Mouse (Mus musculus): ENCODE results near the gene Tbcb. TPM values are rescaled to one million over a fixed set of nuclear protein-coding genes. Genes with fewer than 3 reads are reported as not detected.
A peak's percentile ranks its signal among the peaks of the same experiment; 100 is the strongest.

Tbcb gene
- polyA plus RNA-seq (2015; fragmentation: Nextera tagmentation; extraction: Ambion mirVana) = 34.4 and 37.8 TPM in 2 replicates

- Histone ChIP-seq H3K4me3 (ENCODE audit: low read depth, low read length) (peak within 1 kb of the TSS; percentile 83), H3K9ac (ENCODE audit: low read depth, low read length) (peak within 1 kb of the TSS; percentile 78), H3K27ac (ENCODE audit: low read length) (peak within 1 kb of the TSS; percentile 94), H3K4me1 (ENCODE audit: control insufficient read depth, low read depth, low read length) (peaks cover 16% of the 10 kb centered on the region), H3K4me2 (ENCODE audit: low read depth, low read length) (peak within 1 kb of the TSS; percentile 84), H3K36me3 (ENCODE audit: control insufficient read depth, insufficient read depth) (no peaks in the 10 kb centered on the region), H3K9me3 (replicated peaks; ENCODE audit: control insufficient read depth, low read length) (no peaks in the 10 kb centered on the region), H3K27me3 (ENCODE audit: control insufficient read depth, insufficient read depth, low read depth, low read length) (no peaks in the 10 kb centered on the region)
- peak; percentile 97 for ATAC-seq (ENCODE audit: low read depth)
- WGBS (ENCODE audit: insufficient replicate concordance) = 0% methylated on average over 67 of the region's 67 CpGs
Measured at GRCm38 (mm10) chr7:30231669-30232454, at the start of gene Tbcb, which contains the start of gene Polr2i. Tbcb (minus strand) TSS chr7:30232272. Polr2i (plus strand) TSS chr7:30231948.

GRCm38 (mm10) chr7:30281522-30281921 lies 49.5 kb upstream of the Tbcb start:
- Histone ChIP-seq H3K4me3 (ENCODE audit: low read depth, low read length) (no peak overlapping the region), H3K27me3 (ENCODE audit: control insufficient read depth, insufficient read depth, low read depth, low read length) (no peaks in the 10 kb centered on the region), H3K36me3 (ENCODE audit: control insufficient read depth, insufficient read depth) (no peaks in the 10 kb centered on the region), H3K4me1 (ENCODE audit: control insufficient read depth, low read depth, low read length) (peaks cover 22% of the 10 kb centered on the region), H3K4me2 (ENCODE audit: low read depth, low read length) (peak overlapping the region; percentile 94), H3K27ac (ENCODE audit: low read length) (no peak overlapping the region), H3K9me3 (replicated peaks; ENCODE audit: control insufficient read depth, low read length) (no peaks in the 10 kb centered on the region), H3K9ac (ENCODE audit: low read depth, low read length) (no peak overlapping the region)
- 64% methylated on average over 4 of the region's 4 CpGs for WGBS (ENCODE audit: insufficient replicate concordance)
- no peak for ATAC-seq (ENCODE audit: low read depth)

GRCm38 (mm10) chr7:30280670-30281138 lies 48.6 kb upstream of the Tbcb start:
- H3K9ac ChIP-seq (ENCODE audit: low read depth, low read length) = peak overlapping the region; percentile 55
- H3K4me2 ChIP-seq (ENCODE audit: low read depth, low read length) = peak overlapping the region; percentile 94
- no peaks in the 10 kb centered on the region for H3K27me3 ChIP-seq (ENCODE audit: control insufficient read depth, insufficient read depth, low read depth, low read length)
- H3K4me1 ChIP-seq (ENCODE audit: control insufficient read depth, low read depth, low read length) = peaks cover 22% of the 10 kb centered on the region
- ATAC-seq (ENCODE audit: low read depth) = peak; percentile 54
- peak overlapping the region; percentile 90 for H3K4me3 ChIP-seq (ENCODE audit: low read depth, low read length)
- H3K27ac ChIP-seq (ENCODE audit: low read length) = peak overlapping the region; percentile 97
- no peaks in the 10 kb centered on the region for H3K9me3 ChIP-seq (replicated peaks; ENCODE audit: control insufficient read depth, low read length)
- no peaks in the 10 kb centered on the region for H3K36me3 ChIP-seq (ENCODE audit: control insufficient read depth, insufficient read depth)
- under 1% methylated on average over 20 of the region's 20 CpGs for WGBS (ENCODE audit: insufficient replicate concordance)

- Histone ChIP-seq H3K27me3 (ENCODE audit: control insufficient read depth, insufficient read depth, low read depth, low read length) (no peaks in the 10 kb centered on the region), H3K9ac (ENCODE audit: low read depth, low read length) (peak within 1 kb of the TSS; percentile 81), H3K36me3 (ENCODE audit: control insufficient read depth, insufficient read depth) (no peaks in the 10 kb centered on the region), H3K4me1 (ENCODE audit: control insufficient read depth, low read depth, low read length) (peaks cover 22% of the 10 kb centered on the region), H3K27ac (ENCODE audit: low read length) (peak within 1 kb of the TSS; percentile 97), H3K4me3 (ENCODE audit: low read depth, low read length) (peak within 1 kb of the TSS; percentile 90), H3K4me2 (ENCODE audit: low read depth, low read length) (peak within 1 kb of the TSS; percentile 94), H3K9me3 (replicated peaks; ENCODE audit: control insufficient read depth, low read length) (no peaks in the 10 kb centered on the region)
- under 1% methylated on average over 47 of the region's 49 CpGs for WGBS (ENCODE audit: insufficient replicate concordance)
- peak; percentile 92 for ATAC-seq (ENCODE audit: low read depth)
Measured at GRCm38 (mm10) chr7:30279951-30280669, 48.0 kb upstream of the Tbcb start, which contains the start of the genes Thap8 and Wdr62. Thap8 (plus strand) TSS chr7:30280094. Wdr62 (minus strand) TSS chr7:30280419.

GRCm38 (mm10) chr7:30279536-30279935 lies 47.5 kb upstream of the Tbcb start:
- peak; percentile 28 for ATAC-seq (ENCODE audit: low read depth)
- H3K27ac ChIP-seq (ENCODE audit: low read length) = peak overlapping the region; percentile 97
- peak overlapping the region; percentile 94 for H3K4me2 ChIP-seq (ENCODE audit: low read depth, low read length)
- peak overlapping the region; percentile 81 for H3K9ac ChIP-seq (ENCODE audit: low read depth, low read length)
- peaks cover 22% of the 10 kb centered on the region for H3K4me1 ChIP-seq (ENCODE audit: control insufficient read depth, low read depth, low read length)
- peak overlapping the region; percentile 90 for H3K4me3 ChIP-seq (ENCODE audit: low read depth, low read length)
- H3K9me3 ChIP-seq (replicated peaks; ENCODE audit: control insufficient read depth, low read length) = no peaks in the 10 kb centered on the region
- H3K36me3 ChIP-seq (ENCODE audit: control insufficient read depth, insufficient read depth) = no peaks in the 10 kb centered on the region
- WGBS (ENCODE audit: insufficient replicate concordance) = 0% methylated on average over 6 of the region's 6 CpGs
- no peaks in the 10 kb centered on the region for H3K27me3 ChIP-seq (ENCODE audit: control insufficient read depth, insufficient read depth, low read depth, low read length)

DNA sequence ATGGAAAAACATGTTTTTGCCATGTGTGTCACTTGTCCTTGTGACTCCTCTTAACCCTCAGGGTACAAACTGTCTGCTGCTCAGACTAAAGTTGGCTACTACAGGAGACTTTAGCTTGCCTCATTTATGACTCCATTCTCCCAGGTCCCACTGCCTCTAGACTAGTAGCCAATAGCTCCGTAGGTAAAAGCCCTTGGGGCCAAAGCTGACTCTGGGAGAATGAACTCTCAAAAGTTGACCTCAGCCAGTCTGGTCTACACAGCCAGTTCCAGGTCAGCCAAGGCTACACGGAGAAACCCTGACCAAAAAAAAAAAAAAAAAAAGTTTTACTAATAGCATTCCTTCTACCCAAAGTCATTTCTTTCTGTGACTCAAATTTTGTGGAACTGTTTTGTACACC lies 46.8 kb upstream of the Tbcb start:
- H3K27ac ChIP-seq (ENCODE audit: low read length) = no peak overlapping the region
- peaks cover 22% of the 10 kb centered on the region for H3K4me1 ChIP-seq (ENCODE audit: control insufficient read depth, low read depth, low read length)
- H3K9ac ChIP-seq (ENCODE audit: low read depth, low read length) = peak overlapping the region; percentile 81; the same call in 1 of the 2 replicates
- no peaks in the 10 kb centered on the region for H3K27me3 ChIP-seq (ENCODE audit: control insufficient read depth, insufficient read depth, low read depth, low read length)
- peak overlapping the region; percentile 94 for H3K4me2 ChIP-seq (ENCODE audit: low read depth, low read length)
- peak overlapping the region; percentile 90 for H3K4me3 ChIP-seq (ENCODE audit: low read depth, low read length)
- H3K36me3 ChIP-seq (ENCODE audit: control insufficient read depth, insufficient read depth) = no peaks in the 10 kb centered on the region
- WGBS (ENCODE audit: insufficient replicate concordance) = 46% methylated on average over 2 of the region's 2 CpGs
- H3K9me3 ChIP-seq (replicated peaks; ENCODE audit: control insufficient read depth, low read length) = no peaks in the 10 kb centered on the region
- no peak for ATAC-seq (ENCODE audit: low read depth)

GRCm38 (mm10) chr7:30274383-30274782 lies 42.3 kb upstream of the Tbcb start:
- Histone ChIP-seq H3K4me1 (ENCODE audit: control insufficient read depth, low read depth, low read length) (peaks cover 9% of the 10 kb centered on the region), H3K27me3 (ENCODE audit: control insufficient read depth, insufficient read depth, low read depth, low read length) (no peaks in the 10 kb centered on the region), H3K9me3 (replicated peaks; ENCODE audit: control insufficient read depth, low read length) (no peaks in the 10 kb centered on the region), H3K4me2 (ENCODE audit: low read depth, low read length) (no peak overlapping the region), H3K27ac (ENCODE audit: low read length) (no peak overlapping the region), H3K9ac (ENCODE audit: low read depth, low read length) (no peak overlapping the region), H3K4me3 (ENCODE audit: low read depth, low read length) (no peak overlapping the region), H3K36me3 (ENCODE audit: control insufficient read depth, insufficient read depth) (peaks cover 7% of the 10 kb centered on the region)
- no peak for ATAC-seq (ENCODE audit: low read depth)
- WGBS (ENCODE audit: insufficient replicate concordance) = 78% methylated on average over 6 of the region's 6 CpGs

DNA sequence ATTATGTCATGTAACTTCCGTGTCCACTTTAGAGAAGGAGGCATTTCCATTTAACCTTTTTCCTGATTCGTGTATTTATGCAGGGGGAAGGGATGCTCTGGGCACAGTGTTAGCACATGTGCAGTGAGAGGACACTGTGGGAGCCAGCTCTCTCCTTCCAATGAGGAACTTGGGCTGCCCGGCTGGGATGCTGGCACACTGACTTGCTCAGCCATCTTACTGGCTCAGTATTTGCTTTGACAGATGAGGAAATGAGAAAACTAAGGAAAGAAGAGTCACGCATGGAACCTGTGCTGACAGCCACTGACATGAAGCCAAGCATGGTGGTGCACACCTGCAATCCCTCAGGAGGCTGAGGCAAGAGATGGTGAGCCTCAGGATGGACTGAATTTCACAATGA lies 37.6 kb upstream of the Tbcb start:
- H3K4me3 ChIP-seq (ENCODE audit: low read depth, low read length) = no peak overlapping the region
- WGBS (ENCODE audit: insufficient replicate concordance) = 77% methylated on average over 4 of the region's 4 CpGs
- H3K9me3 ChIP-seq (replicated peaks; ENCODE audit: control insufficient read depth, low read length) = no peaks in the 10 kb centered on the region
- peaks cover 13% of the 10 kb centered on the region for H3K36me3 ChIP-seq (ENCODE audit: control insufficient read depth, insufficient read depth)
- no peak for ATAC-seq (ENCODE audit: low read depth)
- no peak overlapping the region for H3K9ac ChIP-seq (ENCODE audit: low read depth, low read length)
- no peak overlapping the region for H3K4me2 ChIP-seq (ENCODE audit: low read depth, low read length)
- no peak overlapping the region for H3K27ac ChIP-seq (ENCODE audit: low read length)
- H3K27me3 ChIP-seq (ENCODE audit: control insufficient read depth, insufficient read depth, low read depth, low read length) = no peaks in the 10 kb centered on the region
- no peaks in the 10 kb centered on the region for H3K4me1 ChIP-seq (ENCODE audit: control insufficient read depth, low read depth, low read length)
